Comparison of ENCODE assay signal across 11 mouse cellular contexts in genomic region chr12:81927643-81928381, GRCm38 (mm10).
DNase-seq lines count a peak whose midpoint lies in the region; ATAC-seq and TF ChIP-seq lines count a peak whose summit lies in the region.
"Had no signal": no experiment of that assay in that cellular context is flagged by ENCODE, and none has a peak within 500 bp of the region (broad histone marks: within the 10 kb centered on the region; RNA-seq: fewer than 3 reads in every experiment).

No protein-coding gene starts in this region.

- no peak overlapping the region for H3K4me3 ChIP-seq in hindbrain, postnatal 0 days (ENCODE audit: low read length)
- no peak overlapping the region for H3K4me3 ChIP-seq in hindbrain, embryonic 12.5 days
- no peak overlapping the region for H3K4me3 ChIP-seq in embryonic facial prominence, embryonic 14.5 days (ENCODE audit: low read depth, low read length)
- H3K4me3 ChIP-seq: heart, embryonic 15.5 days; liver, embryonic 13.5 days had no signal

- ATAC-seq in hindbrain, postnatal 0 days: no peak
- ATAC-seq in hindbrain, embryonic 12.5 days (ENCODE audit: low FRiP score): no peak
- no peak for ATAC-seq in embryonic facial prominence, embryonic 14.5 days (ENCODE audit: low read depth)

- H3K27ac ChIP-seq in hindbrain, postnatal 0 days: no peak overlapping the region
- H3K27ac ChIP-seq in hindbrain, embryonic 12.5 days: no peak overlapping the region
- H3K27ac ChIP-seq in embryonic facial prominence, embryonic 14.5 days (replicated peaks; ENCODE audit: low read depth, low read length): 0 out of 2 replicates have a peak overlapping the region, but pooled peaks have one; percentile 28
- H3K27ac ChIP-seq: heart, embryonic 15.5 days; liver, embryonic 13.5 days had no signal

- peak; percentile 33 for DNase-seq in hindbrain, postnatal 0 days (ENCODE audit: low spot score)
- DNase-seq in MN1 (ENCODE audit: low spot score): peak; percentile 11
- DNase-seq in embryonic facial prominence, embryonic 14.5 days (ENCODE audit: low spot score): peak; percentile 41
- peak; percentile 34 for DNase-seq in lung, postnatal 36 days
- no peak for DNase-seq in urinary bladder, postnatal 4 days (ENCODE audit: low spot score in 2 of 2)
- no peak for DNase-seq in adrenal gland, postnatal 4 days (ENCODE audit: low spot score in 2 of 2)
- DNase-seq in thymus, postnatal 36 days: no peak
- DNase-seq: liver, embryonic 13.5 days; thymus, adult 2 months had no signal

- H3K36me3 ChIP-seq in hindbrain, postnatal 0 days (ENCODE audit: insufficient read depth, low read length): no peaks in the 10 kb centered on the region; the same call in 1 of the 2 replicates
- no peaks in the 10 kb centered on the region for H3K36me3 ChIP-seq in hindbrain, embryonic 12.5 days
- H3K36me3 ChIP-seq in embryonic facial prominence, embryonic 14.5 days (ENCODE audit: control insufficient read depth, insufficient read depth, low read length): peaks cover 7% of the 10 kb centered on the region; the same call in 1 of the 2 replicates
- H3K36me3 ChIP-seq: heart, embryonic 15.5 days; liver, embryonic 13.5 days had no signal

- no peak overlapping the region for H3K4me2 ChIP-seq in hindbrain, postnatal 0 days (ENCODE audit: low read depth, low read length)
- H3K4me2 ChIP-seq in hindbrain, embryonic 12.5 days (replicated peaks): no peak overlapping the region
- no peak overlapping the region for H3K4me2 ChIP-seq in embryonic facial prominence, embryonic 14.5 days (ENCODE audit: low read depth, low read length)
- H3K4me2 ChIP-seq: heart, embryonic 15.5 days; liver, embryonic 13.5 days had no signal

- TF ChIP-seq CTCF in hindbrain, postnatal 0 days (IDR thresholded peaks at IDR 0.05; ENCODE audit: low read depth): no peak

- H3K9me3 ChIP-seq in hindbrain, postnatal 0 days (ENCODE audit: low read length): no peaks in the 10 kb centered on the region
- no peaks in the 10 kb centered on the region for H3K9me3 ChIP-seq in hindbrain, embryonic 12.5 days (replicated peaks)
- H3K9me3 ChIP-seq in embryonic facial prominence, embryonic 14.5 days (ENCODE audit: control insufficient read depth, low read length): no peaks in the 10 kb centered on the region
- H3K9me3 ChIP-seq: heart, embryonic 15.5 days; liver, embryonic 13.5 days had no signal

- WGBS in hindbrain, postnatal 0 days: 70% methylated on average over 19 of the region's 19 CpGs
- WGBS in hindbrain, embryonic 12.5 days: 83% methylated on average over 19 of the region's 19 CpGs
- WGBS in embryonic facial prominence, embryonic 14.5 days: 59% methylated on average over 19 of the region's 19 CpGs

- no peaks in the 10 kb centered on the region for H3K27me3 ChIP-seq in hindbrain, postnatal 0 days (ENCODE audit: insufficient read depth, low read length)
- no peaks in the 10 kb centered on the region for H3K27me3 ChIP-seq in hindbrain, embryonic 12.5 days
- no peaks in the 10 kb centered on the region for H3K27me3 ChIP-seq in embryonic facial prominence, embryonic 14.5 days (replicated peaks; ENCODE audit: control insufficient read depth, insufficient read depth, low read length)
- H3K27me3 ChIP-seq: heart, embryonic 15.5 days; liver, embryonic 13.5 days had no signal

- H3K9ac ChIP-seq in hindbrain, postnatal 0 days (replicated peaks; ENCODE audit: low read length): no peak overlapping the region
- no peak overlapping the region for H3K9ac ChIP-seq in hindbrain, embryonic 12.5 days
- H3K9ac ChIP-seq in embryonic facial prominence, embryonic 14.5 days (ENCODE audit: low read depth, low read length): 0 out of 2 replicates have a peak overlapping the region, but pooled peaks have one; percentile 14
- H3K9ac ChIP-seq: heart, embryonic 15.5 days; liver, embryonic 13.5 days had no signal

- no peaks in the 10 kb centered on the region for H3K4me1 ChIP-seq in hindbrain, postnatal 0 days (ENCODE audit: insufficient read depth, low read length)
- H3K4me1 ChIP-seq in hindbrain, embryonic 12.5 days: peaks cover 2% of the 10 kb centered on the region; the same call in 1 of the 2 replicates
- peaks cover 18% of the 10 kb centered on the region; the same call in 1 of the 2 replicates for H3K4me1 ChIP-seq in embryonic facial prominence, embryonic 14.5 days (ENCODE audit: control insufficient read depth, insufficient read depth, low read length)
- H3K4me1 ChIP-seq: liver, embryonic 13.5 days had no signal

Comparison
In these comparisons a context has a peak if more than half of its experiments do, and no peak if none do; other contexts are left out.
1. DNase-seq: peak in hindbrain, postnatal 0 days (single experiment), MN1 (single experiment), embryonic facial prominence, embryonic 14.5 days (single experiment) and lung, postnatal 36 days (single experiment); none in urinary bladder, postnatal 4 days (0 of 2), adrenal gland, postnatal 4 days (0 of 2) and thymus, postnatal 36 days (0 of 2).